Mouse (Mus musculus) midbrain, embryonic 16.5 days (tissue): ENCODE measurements at regions not wholly inside any gene's neighbourhood (a gene's known extent, or its start where the extent isn't known, plus 50 kb on each side); places are given as distances from the start of the nearest gene placed in this dataset.

Experiments
- ATAC-seq: fragments of 200-750 bp; cut with Nextera tagmentation; 2 replicates; pipeline ENCODE4 v1.8.0; 2017; ENCODE audit warnings: moderate TSS enrichment
- H3K27ac ChIP-seq: fragments of 300-500 bp; sonication (generic); 2 replicates; pipeline ENCODE4 v1.5.1; 2014; ENCODE audit warnings: mild to moderate bottlenecking, low read length, mixed read lengths
- H3K27me3 ChIP-seq: fragments of 300-500 bp; sonication (generic); 2 replicates; pipeline ENCODE4 v1.6.1; 2014; ENCODE audit warnings: low read depth, low read length, mixed read lengths; ENCODE audit not compliant: control insufficient read depth, insufficient read depth
- H3K36me3 ChIP-seq: fragments of 300-500 bp; sonication (generic); 2 replicates; pipeline ENCODE4 v1.6.1; 2014; ENCODE audit warnings: mild to moderate bottlenecking, low read length, moderate library complexity, mixed read lengths; ENCODE audit not compliant: control insufficient read depth, insufficient read depth
- H3K4me1 ChIP-seq: fragments of 300-500 bp; sonication (generic); 2 replicates; pipeline ENCODE4 v1.6.1; 2014; ENCODE audit warnings: mild to moderate bottlenecking, low read length, mixed read lengths; ENCODE audit not compliant: control insufficient read depth, insufficient read depth
- H3K4me2 ChIP-seq: fragments of 300-500 bp; sonication (generic); 2 replicates; pipeline ENCODE4 v1.6.1; 2014; ENCODE audit warnings: mild to moderate bottlenecking, low read length, mixed read lengths
- H3K4me3 ChIP-seq: fragments of 300-500 bp; sonication (generic); 2 replicates; pipeline ENCODE4 v1.5.1; 2014; ENCODE audit warnings: low read depth, mild to moderate bottlenecking, low read length, moderate library complexity, mixed read lengths
- H3K9ac ChIP-seq: fragments of 300-500 bp; sonication (generic); 2 replicates; pipeline ENCODE4 v1.6.1; 2014; ENCODE audit warnings: low read depth, low read length, mixed read lengths
- H3K9me3 ChIP-seq: fragments of 300-500 bp; sonication (generic); replicated peaks from 2 replicates; pipeline ENCODE4 v1.6.1; 2014; ENCODE audit warnings: mild to moderate bottlenecking, low read length, mixed read lengths; ENCODE audit not compliant: control insufficient read depth, poor library complexity, severe bottlenecking
- WGBS: fragments of 180-500 bp; shearing (Covaris S2); extraction: QIAGEN DNeasy Blood & Tissue Kit; methylation state at CpG from one replicate; pipeline ENCODE4 v1.1.7; 2014; 5-methylcytosine and 5-hydroxymethylcytosine counted together

GRCm38 (mm10) chr17:10065131-10065530 lies 254.5 kb downstream of the Qk start:
- no peaks in the 10 kb centered on the region for H3K9me3 ChIP-seq
- no peak overlapping the region for H3K9ac ChIP-seq
- no peak overlapping the region for H3K4me3 ChIP-seq
- H3K36me3 ChIP-seq, result no peaks in the 10 kb centered on the region
- 72% methylated on average over 3 of the region's 3 CpGs for WGBS
- H3K27me3 ChIP-seq, result no peaks in the 10 kb centered on the region; the same call in 1 of the 2 replicates
- H3K27ac ChIP-seq, result no peak overlapping the region
- no peaks in the 10 kb centered on the region for H3K4me1 ChIP-seq
- ATAC-seq, result no peak
- no peak overlapping the region for H3K4me2 ChIP-seq

GRCm38 (mm10) chr17:10062546-10063100 lies 257.0 kb downstream of the Qk start:
- no peak overlapping the region for H3K4me2 ChIP-seq
- H3K27me3 ChIP-seq, result no peaks in the 10 kb centered on the region
- no peak overlapping the region for H3K4me3 ChIP-seq
- WGBS, result 83% methylated on average over 8 of the region's 8 CpGs
- no peaks in the 10 kb centered on the region for H3K36me3 ChIP-seq
- H3K27ac ChIP-seq, result no peak overlapping the region
- no peak for ATAC-seq
- no peaks in the 10 kb centered on the region for H3K4me1 ChIP-seq
- no peak overlapping the region for H3K9ac ChIP-seq
- no peaks in the 10 kb centered on the region for H3K9me3 ChIP-seq

- H3K27ac ChIP-seq, result no peak overlapping the region
- WGBS, result 100% methylated on average over 1 of the region's 1 CpGs
- H3K4me2 ChIP-seq, result no peak overlapping the region
- H3K4me3 ChIP-seq, result no peak overlapping the region
- H3K27me3 ChIP-seq, result no peaks in the 10 kb centered on the region
- no peak for ATAC-seq
- H3K36me3 ChIP-seq, result no peaks in the 10 kb centered on the region
- no peak overlapping the region for H3K9ac ChIP-seq
- H3K9me3 ChIP-seq, result no peaks in the 10 kb centered on the region
- H3K4me1 ChIP-seq, result no peaks in the 10 kb centered on the region
Observed at GRCm38 (mm10) chr17:10057736-10058135, 261.9 kb downstream of the Qk start.

- Histone ChIP-seq H3K27ac (no peak overlapping the region), H3K4me3 (no peak overlapping the region), H3K36me3 (no peaks in the 10 kb centered on the region), H3K9me3 (no peaks in the 10 kb centered on the region), H3K9ac (no peak overlapping the region), H3K4me1 (no peaks in the 10 kb centered on the region), H3K27me3 (no peaks in the 10 kb centered on the region), H3K4me2 (no peak overlapping the region)
- no peak for ATAC-seq
- WGBS, result 86% methylated on average over 2 of the region's 2 CpGs
Observed at GRCm38 (mm10) chr17:10056096-10056495, 263.6 kb downstream of the Qk start.

GRCm38 (mm10) chr17:10054375-10054774 lies 265.3 kb downstream of the Qk start:
- no peak for ATAC-seq
- Histone ChIP-seq H3K27ac (no peak overlapping the region), H3K4me3 (no peak overlapping the region), H3K27me3 (no peaks in the 10 kb centered on the region), H3K9me3 (no peaks in the 10 kb centered on the region), H3K4me2 (no peak overlapping the region), H3K9ac (no peak overlapping the region), H3K4me1 (no peaks in the 10 kb centered on the region), H3K36me3 (no peaks in the 10 kb centered on the region)
- 92% methylated on average over 5 of the region's 5 CpGs for WGBS

GRCm38 (mm10) chr17:10044336-10044735 lies 275.3 kb downstream of the Qk start:
- Histone ChIP-seq H3K4me3 (no peak overlapping the region), H3K4me1 (no peaks in the 10 kb centered on the region), H3K4me2 (no peak overlapping the region), H3K27me3 (no peaks in the 10 kb centered on the region), H3K36me3 (no peaks in the 10 kb centered on the region), H3K27ac (no peak overlapping the region), H3K9me3 (no peaks in the 10 kb centered on the region), H3K9ac (no peak overlapping the region)
- no peak for ATAC-seq
- 81% methylated on average over 5 of the region's 5 CpGs for WGBS

- ATAC-seq, result no peak
- 93% methylated on average over 5 of the region's 5 CpGs for WGBS
Observed at GRCm38 (mm10) chr17:10042042-10042652, 277.5 kb downstream of the Qk start.

GRCm38 (mm10) chr17:10040951-10041359 lies 278.7 kb downstream of the Qk start:
- no peaks in the 10 kb centered on the region for H3K4me1 ChIP-seq
- H3K9ac ChIP-seq, result no peak overlapping the region

More at GRCm38 (mm10) chr17:10042042-10042652, 277.5 kb downstream of the Qk start:
- Histone ChIP-seq H3K27ac (no peak overlapping the region), H3K4me2 (no peak overlapping the region), H3K4me3 (no peak overlapping the region), H3K4me1 (no peaks in the 10 kb centered on the region), H3K36me3 (no peaks in the 10 kb centered on the region), H3K9ac (no peak overlapping the region), H3K27me3 (no peaks in the 10 kb centered on the region), H3K9me3 (no peaks in the 10 kb centered on the region)

GRCm38 (mm10) chr17:10040375-10040774 lies 279.3 kb downstream of the Qk start:
- Histone ChIP-seq H3K36me3 (no peaks in the 10 kb centered on the region), H3K9me3 (no peaks in the 10 kb centered on the region), H3K4me1 (no peaks in the 10 kb centered on the region), H3K27me3 (no peaks in the 10 kb centered on the region), H3K4me3 (no peak overlapping the region), H3K27ac (no peak overlapping the region; the same call in 1 of the 2 replicates), H3K9ac (no peak overlapping the region), H3K4me2 (no peak overlapping the region)
- 74% methylated on average over 4 of the region's 4 CpGs for WGBS
- ATAC-seq, result no peak

More at GRCm38 (mm10) chr17:10040951-10041359, 278.7 kb downstream of the Qk start:
- Histone ChIP-seq H3K36me3 (no peaks in the 10 kb centered on the region), H3K4me2 (no peak overlapping the region), H3K27me3 (no peaks in the 10 kb centered on the region), H3K4me3 (no peak overlapping the region), H3K27ac (no peak overlapping the region), H3K9me3 (no peaks in the 10 kb centered on the region)
- WGBS, result 91% methylated on average over 4 of the region's 4 CpGs
- ATAC-seq, result no peak
